In the genomic region with DNA sequence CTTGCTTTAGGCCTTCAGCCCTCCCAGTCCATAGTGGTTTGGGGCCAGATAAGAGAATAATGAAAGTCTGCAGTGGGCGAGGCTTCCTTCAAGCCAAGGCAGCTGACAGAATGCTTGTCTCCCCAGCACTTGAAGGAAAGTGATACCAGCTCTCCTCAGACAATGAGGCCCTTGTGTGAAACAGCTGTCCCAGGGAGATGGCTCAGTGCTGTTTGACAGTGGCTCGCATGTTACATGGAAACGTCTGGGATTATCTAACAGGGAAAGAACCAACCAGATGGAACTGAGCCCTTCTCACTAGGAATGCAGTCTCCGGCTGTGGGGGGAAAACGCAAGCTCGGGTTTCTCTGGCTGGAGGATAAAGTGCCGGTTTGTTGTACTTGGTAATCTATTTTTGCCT, we compare ENCODE assay signal across 9 mouse cellular contexts. TPM values are rescaled to one million over a fixed set of nuclear protein-coding genes. Genes with fewer than 3 reads are reported as not detected.
DNase-seq lines count a peak whose midpoint lies in the region; ATAC-seq and TF ChIP-seq lines count a peak whose summit lies in the region.
"Had no signal": no experiment of that assay in that cellular context is flagged by ENCODE, and none has a peak within 500 bp of the region (broad histone marks: within the 10 kb centered on the region; RNA-seq: fewer than 3 reads in every experiment).

No protein-coding gene starts in this region.

- peak overlapping the region; percentile 25 for H3K27ac ChIP-seq in gastrocnemius, adult 2 months
- peak overlapping the region; percentile 74; the same call in 1 of the 2 replicates for H3K27ac ChIP-seq in embryonic facial prominence, embryonic 14.5 days (replicated peaks; ENCODE audit: low read depth, low read length)
- peak overlapping the region; percentile 4 to 68; a peak in 3 of 4 replicates for H3K27ac ChIP-seq in heart, embryonic 14.5 days (replicated peaks in 1 of 2; ENCODE audit: control insufficient read depth in 1 of 2, insufficient read depth in 1 of 2, low read depth in 2 of 2, low read length in 2 of 2)
- H3K27ac ChIP-seq in left cerebral cortex, adult 2 months, result peak overlapping the region; percentile 67; the same call in 1 of the 2 replicates
- H3K27ac ChIP-seq in neural tube, embryonic 14.5 days (ENCODE audit: low read depth, low read length), result peak overlapping the region; percentile 1

- H3K27me3 ChIP-seq in embryonic facial prominence, embryonic 14.5 days (replicated peaks; ENCODE audit: control insufficient read depth, insufficient read depth, low read length), result no peaks in the 10 kb centered on the region
- no peaks in the 10 kb centered on the region for H3K27me3 ChIP-seq in heart, embryonic 14.5 days (ENCODE audit: control insufficient read depth, insufficient read depth, low read length)
- H3K27me3 ChIP-seq in neural tube, embryonic 14.5 days (ENCODE audit: control insufficient read depth, insufficient read depth, low read length), result no peaks in the 10 kb centered on the region
- H3K27me3 ChIP-seq: CH12.LX had no signal

- no peaks in the 10 kb centered on the region for H3K9me3 ChIP-seq in embryonic facial prominence, embryonic 14.5 days (ENCODE audit: control insufficient read depth, low read length)
- H3K9me3 ChIP-seq in heart, embryonic 14.5 days (ENCODE audit: control insufficient read depth, low read length), result no peaks in the 10 kb centered on the region
- no peaks in the 10 kb centered on the region for H3K9me3 ChIP-seq in neural tube, embryonic 14.5 days (ENCODE audit: control insufficient read depth, low read length)

- 4% methylated on average over 7 of the region's 7 CpGs for WGBS in embryonic facial prominence, embryonic 14.5 days
- WGBS in heart, embryonic 14.5 days, result 6% methylated on average over 7 of the region's 7 CpGs
- WGBS in neural tube, embryonic 14.5 days, result 14% methylated on average over 7 of the region's 7 CpGs

- intact Hi-C loops in gastrocnemius, adult 2 months (cut with DNase I), result no loop called here
- intact Hi-C loops in left cerebral cortex, adult 2 months (cut with DNase I), result no loop called here

- no peak overlapping the region for H3K9ac ChIP-seq in embryonic facial prominence, embryonic 14.5 days (ENCODE audit: low read depth, low read length)
- 0 out of 2 replicates have a peak overlapping the region, but pooled peaks have one; percentile 2 for H3K9ac ChIP-seq in heart, embryonic 14.5 days (ENCODE audit: low read length)
- no peak overlapping the region for H3K9ac ChIP-seq in neural tube, embryonic 14.5 days (replicated peaks; ENCODE audit: low read depth, low read length)

- TF ChIP-seq CTCF in gastrocnemius, adult 2 months (IDR thresholded peaks at IDR 0.05), result no peak
- no peak for TF ChIP-seq CTCF in left cerebral cortex, adult 2 months (IDR thresholded peaks at IDR 0.05)

- peaks cover 4% of the 10 kb centered on the region; the same call in 1 of the 2 replicates for H3K4me1 ChIP-seq in embryonic facial prominence, embryonic 14.5 days (ENCODE audit: control insufficient read depth, insufficient read depth, low read length)
- H3K4me1 ChIP-seq in heart, embryonic 14.5 days (ENCODE audit: control insufficient read depth in 2 of 2, insufficient read depth in 2 of 2, low read length in 2 of 2), result peaks cover 7 to 14% of the 10 kb centered on the region in 2 experiments
- no peaks in the 10 kb centered on the region for H3K4me1 ChIP-seq in neural tube, embryonic 14.5 days (ENCODE audit: control insufficient read depth, insufficient read depth, low read length)

- ATAC-seq in embryonic facial prominence, embryonic 14.5 days (ENCODE audit: low read depth), result peak; percentile 92
- peak; percentile 75 for ATAC-seq in heart, embryonic 14.5 days (ENCODE audit: insufficient number of reproducible peaks, insufficient read depth, low FRiP score, low read depth)
- ATAC-seq in neural tube, embryonic 14.5 days (ENCODE audit: low read depth), result peak; percentile 66; the same call in 1 of the 2 replicates

- H3K4me2 ChIP-seq in embryonic facial prominence, embryonic 14.5 days (ENCODE audit: low read depth, low read length), result peak overlapping the region; percentile 31; the same call in 1 of the 2 replicates
- H3K4me2 ChIP-seq in heart, embryonic 14.5 days (ENCODE audit: low read length), result peak overlapping the region; percentile 52
- H3K4me2 ChIP-seq in neural tube, embryonic 14.5 days (ENCODE audit: low read depth, low read length), result no peak overlapping the region

- DNase-seq in gastrocnemius, adult 2 months, result peak; percentile 14
- DNase-seq in gastrocnemius, adult 8-10 months (ENCODE audit: low spot score in 2 of 2), result no peak
- DNase-seq in embryonic facial prominence, embryonic 14.5 days (ENCODE audit: low spot score), result peak; percentile 93
- no peak for DNase-seq in left cerebral cortex, adult 2 months (ENCODE audit: extremely low spot score in 1 of 2, low spot score in 2 of 2)
- no peak for DNase-seq in c-Kit-positive CD71-positive TER-119-positive erythroid progenitor cells, embryonic 14.5 days (ENCODE audit: low spot score)
- DNase-seq in adrenal gland, adult (ENCODE audit: inconsistent age in 2 of 2, low spot score in 1 of 2), result no peak

- peak overlapping the region; percentile 29 for H3K4me3 ChIP-seq in gastrocnemius, adult 2 months
- no peak overlapping the region for H3K4me3 ChIP-seq in embryonic facial prominence, embryonic 14.5 days (ENCODE audit: low read depth, low read length)
- no peak overlapping the region for H3K4me3 ChIP-seq in heart, embryonic 14.5 days (ENCODE audit: control insufficient read depth in 1 of 2, insufficient read depth in 1 of 2, low read depth in 1 of 2, low read length in 2 of 2)
- H3K4me3 ChIP-seq in left cerebral cortex, adult 2 months, result no peak overlapping the region
- no peak overlapping the region for H3K4me3 ChIP-seq in neural tube, embryonic 14.5 days (ENCODE audit: low read depth, low read length)

- no peaks in the 10 kb centered on the region for H3K36me3 ChIP-seq in embryonic facial prominence, embryonic 14.5 days (ENCODE audit: control insufficient read depth, insufficient read depth, low read length)
- no peaks in the 10 kb centered on the region for H3K36me3 ChIP-seq in heart, embryonic 14.5 days (ENCODE audit: control insufficient read depth, insufficient read depth, low read length)
- H3K36me3 ChIP-seq in neural tube, embryonic 14.5 days (ENCODE audit: control insufficient read depth, insufficient read depth, low read length), result no peaks in the 10 kb centered on the region

RNA-seq across cellular contexts. Expression of a gene that starts 59.1 kb away (rescaled TPM):
- total RNA-seq in gastrocnemius, adult 2 months (2021), result 1 to 10 TPM; 3.1 to 8.5 TPM
- 1 to 10 TPM; 5.6 to 7.2 (median 5.9) TPM for total RNA-seq in gastrocnemius, adult 8-10 months (2022)
- 47.2 and 50.1 TPM in 2 replicates for polyA plus RNA-seq in embryonic facial prominence, embryonic 14.5 days (2014; fragmentation: Nextera tagmentation; extraction: Ambion mirVana)
- 17.3 and 17.7 TPM in 2 replicates for polyA plus RNA-seq in heart, embryonic 14.5 days (2014; fragmentation: Nextera tagmentation; extraction: Ambion mirVana)
- 1 to 10 TPM; 1.5 to 1.6 TPM for total RNA-seq in left cerebral cortex, adult 2 months (2021)
- 10.9 and 13.2 TPM in 2 replicates for polyA plus RNA-seq in neural tube, embryonic 14.5 days (2014; fragmentation: Nextera tagmentation; extraction: Ambion mirVana)

Comparison
In these comparisons a context has a peak if more than half of its experiments do, and no peak if none do; other contexts are left out.
1. DNase-seq: peak in gastrocnemius, adult 2 months (single experiment) and embryonic facial prominence, embryonic 14.5 days (single experiment); none in gastrocnemius, adult 8-10 months (0 of 2), left cerebral cortex, adult 2 months (0 of 2), c-Kit-positive CD71-positive TER-119-positive erythroid progenitor cells, embryonic 14.5 days (single experiment) and adrenal gland, adult (0 of 2).
2. H3K27ac ChIP-seq: peak in every context shown above with its lines; median percentile 74 in embryonic facial prominence, embryonic 14.5 days; 67 in left cerebral cortex, adult 2 months; 36 in heart, embryonic 14.5 days; 25 in gastrocnemius, adult 2 months; 1 in neural tube, embryonic 14.5 days.
3. Peak in every context shown above with its lines, with median percentiles within 50 percentile points of each other: ATAC-seq.